Mouse (Mus musculus): ENCODE data around the gene Gtsf1l. TPM values are rescaled to one million over a fixed set of nuclear protein-coding genes. Genes with fewer than 3 reads are reported as not detected.
A peak's percentile ranks its signal among the peaks of the same experiment; 100 is the strongest.

The Gtsf1l gene
- 0.90 and 1.4 TPM in 2 replicates for total RNA-seq (2015)
- 0.61 TPM in 1 of 2 replicates, not detected in the other for total RNA-seq (2017)

DNA sequence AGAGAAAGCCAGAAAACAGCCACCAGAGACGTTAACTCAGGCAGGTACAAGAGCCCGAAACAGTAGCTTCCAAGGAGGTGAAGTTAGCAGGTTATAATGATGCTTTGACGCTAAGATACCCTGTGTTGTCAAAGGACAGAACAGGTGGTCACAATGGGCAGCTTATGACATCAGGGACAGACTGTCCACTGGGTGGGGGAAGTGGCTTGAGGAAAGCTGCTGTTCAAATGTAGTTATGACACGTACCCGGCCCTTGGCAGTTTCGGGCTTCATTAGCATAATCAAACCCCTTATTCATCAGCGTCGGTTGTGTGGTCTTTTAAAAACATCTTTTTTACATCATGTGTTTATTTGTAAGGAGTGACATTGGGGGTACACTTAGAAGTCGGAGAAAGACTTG, at the start of gene Gtsf1l:
Gene Gtsf1l, minus strand, starts transcription at position 128 of the 400 bp plus-strand sequence.
- ATAC-seq (replicated peaks; ENCODE audit: poor library complexity): no peak

DNA sequence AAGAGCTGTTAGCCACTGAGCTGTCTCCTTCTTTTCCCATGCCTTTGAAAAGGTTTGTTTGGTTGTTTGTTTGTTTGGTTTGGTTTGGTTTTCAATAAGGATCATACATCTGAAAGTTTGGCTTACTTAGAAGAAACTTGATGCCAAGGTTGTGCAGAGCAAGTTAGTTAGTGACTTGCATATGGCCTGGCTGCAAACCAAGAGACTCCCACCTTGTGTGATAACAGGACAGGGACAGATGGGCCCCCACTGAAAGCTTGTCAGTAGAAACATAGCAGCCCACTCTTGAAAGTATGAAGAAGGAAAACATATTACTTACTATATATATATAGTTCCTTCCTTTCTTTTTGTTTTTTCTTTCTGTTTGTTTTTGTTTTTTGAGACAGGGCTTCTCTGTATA, 49.3 kb upstream of the Gtsf1l start:
- ATAC-seq (replicated peaks; ENCODE audit: poor library complexity): no peak

DNA sequence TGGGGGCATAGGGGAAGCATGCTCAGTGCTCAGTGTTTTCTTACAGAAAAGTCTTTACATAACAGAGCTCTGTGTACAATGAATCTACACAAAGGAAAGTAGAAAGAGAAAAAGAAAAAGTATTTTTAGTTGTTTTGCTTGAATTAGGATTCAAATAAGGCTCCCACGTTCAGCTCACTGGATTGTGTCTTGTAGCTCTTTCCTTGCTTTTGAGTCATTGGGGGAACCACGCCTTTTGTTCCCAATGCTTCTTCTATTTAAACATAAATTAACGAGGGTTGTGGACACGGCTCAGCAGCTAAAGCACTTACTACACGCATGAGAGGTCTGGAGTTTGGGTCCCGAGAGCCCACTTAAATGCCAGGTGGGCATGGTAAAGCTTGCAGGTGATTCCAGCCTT, 48.3 kb upstream of the Gtsf1l start:
- ATAC-seq (replicated peaks; ENCODE audit: poor library complexity): no peak

DNA sequence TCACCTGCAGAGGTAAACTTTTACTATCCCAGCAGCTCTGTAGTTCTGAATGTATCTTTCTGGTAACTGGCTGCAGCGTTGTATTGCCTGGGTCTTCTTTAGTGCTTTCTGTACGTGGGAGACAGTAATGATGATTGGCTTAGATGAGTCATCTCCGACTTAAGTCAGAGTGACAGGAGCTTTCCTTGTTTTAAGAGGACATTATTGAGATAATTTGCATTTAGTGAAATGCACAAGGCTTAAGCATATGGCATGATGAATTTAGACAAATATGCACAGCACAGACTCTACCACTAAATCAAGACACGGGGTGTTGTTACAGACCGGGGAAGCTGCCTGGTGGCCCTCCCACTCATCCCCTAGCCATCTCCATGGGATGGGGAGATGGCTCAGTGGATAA, 44.7 kb upstream of the Gtsf1l start:
- ATAC-seq (replicated peaks; ENCODE audit: poor library complexity): no peak

DNA sequence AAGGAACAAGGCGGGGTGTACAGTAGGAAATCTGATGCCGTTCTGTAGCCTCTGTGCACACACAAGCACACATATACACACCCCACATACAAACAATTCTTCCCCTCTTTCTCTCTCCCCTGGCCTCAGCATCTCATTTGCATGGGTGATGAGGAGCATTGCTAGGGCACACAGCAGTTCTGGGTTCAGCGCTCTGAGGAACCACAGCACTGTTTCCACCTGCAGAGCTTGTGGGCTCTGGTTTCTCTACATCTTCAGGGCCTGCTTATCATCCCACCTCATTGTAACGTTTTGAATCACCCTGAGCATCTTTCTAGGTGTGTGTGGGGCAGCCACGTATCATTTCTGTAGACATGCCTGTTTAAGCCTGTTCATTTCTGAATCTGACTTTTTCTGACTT, 43.2 kb upstream of the Gtsf1l start:
- ATAC-seq (replicated peaks; ENCODE audit: poor library complexity): no peak

DNA sequence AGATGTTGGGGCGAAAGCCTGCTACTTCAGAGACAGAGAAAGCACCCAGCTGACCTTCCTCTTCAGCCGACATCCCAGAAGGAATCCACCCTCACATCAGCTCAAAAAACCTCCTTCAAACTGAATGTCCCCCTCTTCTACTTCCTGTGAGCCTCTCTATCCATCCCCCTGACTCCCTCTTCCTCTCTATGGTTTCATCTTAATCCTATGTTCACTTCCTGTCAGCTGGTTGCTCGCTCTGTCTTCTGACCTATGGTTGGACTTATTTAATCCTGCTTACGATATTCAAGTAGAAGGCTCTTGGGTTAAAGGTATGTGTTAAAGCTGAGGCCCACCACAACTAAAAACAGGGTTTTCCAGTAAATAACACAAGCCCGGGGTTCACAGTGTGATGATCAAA, 35.8 kb upstream of the Gtsf1l start:
- ATAC-seq (replicated peaks; ENCODE audit: poor library complexity): no peak

DNA sequence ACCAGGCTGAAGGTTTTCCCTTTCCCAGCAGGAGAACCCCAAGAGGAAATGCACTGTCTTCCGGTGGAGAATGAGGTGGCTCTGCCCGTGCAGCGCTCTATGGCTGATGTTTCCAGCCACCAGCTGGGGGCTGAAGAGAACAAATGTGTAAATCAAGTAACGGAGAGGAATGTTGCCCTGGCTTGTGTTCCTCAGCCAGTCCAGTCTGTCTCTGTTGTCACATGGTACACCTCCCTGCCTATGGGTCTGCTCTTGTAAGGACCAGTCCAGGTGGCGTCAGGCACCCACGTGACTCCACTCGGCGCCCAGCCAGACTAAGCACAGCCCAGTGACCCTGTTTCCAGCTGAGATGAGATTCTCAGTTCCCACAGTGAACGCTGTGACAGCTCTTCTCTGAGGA, 34.7 kb upstream of the Gtsf1l start:
- ATAC-seq (replicated peaks; ENCODE audit: poor library complexity): peak; percentile 17; the same call in 1 of the 2 replicates

DNA sequence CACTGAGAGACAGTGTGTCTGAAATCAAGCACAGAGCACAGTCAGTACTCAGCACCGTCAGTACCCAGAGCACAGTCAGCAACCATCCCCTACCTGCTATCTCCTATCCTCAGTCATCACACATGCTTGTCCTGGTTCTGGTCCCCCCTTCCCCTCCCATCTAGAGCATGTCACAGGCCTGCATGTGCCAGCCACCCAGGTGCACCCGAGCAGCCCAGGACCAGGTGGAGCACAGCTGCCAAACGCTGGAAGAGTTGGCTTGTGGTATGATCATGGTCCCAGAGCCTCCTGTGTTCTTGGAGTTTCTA, 33.7 kb upstream of the Gtsf1l start:
- ATAC-seq (replicated peaks; ENCODE audit: poor library complexity): no peak

DNA sequence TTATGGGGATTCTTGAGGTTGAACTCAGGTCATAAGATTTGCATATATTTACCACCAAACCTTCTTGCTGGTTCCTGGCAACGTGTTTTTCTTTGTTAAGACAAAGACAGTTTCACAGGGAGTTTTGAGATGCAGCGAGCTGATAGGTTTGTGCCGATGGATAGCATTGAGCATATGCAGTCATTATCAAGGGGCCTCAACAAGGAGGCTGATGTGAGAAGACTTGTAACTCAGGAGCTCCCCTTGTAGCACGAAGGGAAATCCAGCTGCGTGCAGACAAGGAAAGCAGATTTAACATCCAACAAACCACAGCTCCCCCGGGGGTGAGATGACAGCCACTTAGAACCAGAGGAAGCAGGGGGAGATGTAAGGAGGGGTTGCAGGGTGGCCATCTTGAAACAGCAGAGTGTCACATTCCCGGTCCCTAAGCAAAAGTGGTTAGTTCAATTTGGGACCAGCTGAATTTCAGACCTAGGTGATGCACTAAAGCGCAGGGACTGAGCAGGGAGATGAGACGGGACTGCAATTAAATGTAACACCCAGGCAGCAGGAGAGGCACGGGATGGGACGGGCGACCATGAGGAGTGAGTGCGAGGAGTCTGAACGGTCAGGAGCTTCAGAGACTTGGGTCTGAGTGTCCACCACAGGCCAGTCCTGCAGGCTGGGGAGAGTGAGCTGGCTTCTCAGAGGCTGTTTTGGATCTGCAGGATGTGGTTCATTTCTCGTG, 33.1 kb upstream of the Gtsf1l start:
- no peak for ATAC-seq (replicated peaks; ENCODE audit: poor library complexity)

DNA sequence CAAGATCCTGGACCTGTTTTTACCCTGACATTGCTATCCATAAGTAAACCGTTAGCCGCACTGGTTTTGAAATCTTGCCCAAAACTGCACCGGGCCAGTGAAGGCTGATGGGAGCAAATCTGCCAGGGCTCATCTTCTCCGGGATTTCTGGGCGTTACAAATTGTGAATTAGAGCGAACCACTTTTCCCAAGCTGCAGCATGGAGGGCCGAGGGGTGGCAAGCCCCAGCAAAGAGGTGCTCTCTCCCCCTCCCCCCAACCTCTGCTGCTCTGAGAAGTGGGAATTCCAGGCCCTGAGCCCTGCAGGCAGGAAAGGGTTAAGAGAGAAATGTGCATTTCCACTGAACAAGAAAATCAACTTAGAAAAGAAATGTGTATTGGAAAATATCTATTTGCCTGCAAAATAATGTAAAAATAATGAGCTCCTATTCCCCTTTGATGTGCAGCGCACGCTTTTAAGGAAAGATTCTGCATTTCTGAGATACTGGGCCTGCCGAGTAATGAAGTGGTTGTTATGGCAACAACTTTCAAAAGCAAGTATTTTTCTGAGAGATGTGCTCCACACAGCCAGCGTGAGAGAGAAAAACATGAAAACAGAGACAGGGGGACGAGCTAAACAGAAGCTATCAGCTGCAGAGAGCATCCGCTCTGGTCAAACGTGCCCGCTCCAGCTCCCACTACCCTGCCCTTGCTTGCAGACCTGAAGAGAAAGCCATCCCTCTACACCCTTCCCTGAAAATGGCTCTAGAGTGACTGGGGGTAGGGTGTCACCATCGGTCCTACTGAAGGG, 24.0 kb upstream of the Gtsf1l start:
- ATAC-seq (replicated peaks; ENCODE audit: poor library complexity): no peak

DNA sequence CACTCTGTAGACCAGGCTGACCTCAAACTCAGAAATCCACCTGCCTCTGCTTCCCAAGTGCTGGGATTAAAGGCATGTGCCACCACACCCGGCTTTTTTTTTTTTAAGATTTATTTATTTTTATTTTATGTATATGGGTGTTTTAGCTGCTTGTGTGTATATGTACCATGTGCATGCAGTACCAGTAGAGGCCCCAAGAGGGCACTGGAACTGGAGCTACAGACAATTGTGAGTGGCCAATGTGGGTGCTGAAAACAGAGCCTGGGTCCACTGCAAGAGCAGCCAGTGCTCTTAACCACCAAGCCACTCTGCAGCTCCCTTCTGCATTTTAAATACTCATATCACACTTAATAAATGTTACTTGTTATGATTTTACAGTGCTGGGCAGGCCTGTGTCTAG, 23.1 kb upstream of the Gtsf1l start:
- no peak for ATAC-seq (replicated peaks; ENCODE audit: poor library complexity)

DNA sequence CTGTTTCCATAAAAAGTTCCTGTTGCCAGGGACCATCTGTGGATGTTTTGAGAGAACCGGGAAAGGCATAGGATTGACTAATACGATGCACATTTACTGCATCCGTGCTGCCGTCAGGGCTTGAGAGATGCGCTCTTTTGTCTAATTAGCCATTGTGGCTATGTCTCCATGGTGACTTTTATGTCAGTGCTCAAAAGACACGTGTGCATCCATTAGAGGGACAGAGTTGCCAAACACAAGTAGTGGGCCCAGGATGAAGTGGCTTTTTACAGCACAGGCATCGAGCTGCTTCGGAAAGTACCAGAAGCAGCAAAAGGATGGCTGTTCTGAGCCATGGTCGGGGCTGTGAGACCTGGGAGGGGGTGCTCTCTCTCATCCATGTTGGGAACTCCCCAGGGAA, 20.7 kb upstream of the Gtsf1l start:
- ATAC-seq (replicated peaks; ENCODE audit: poor library complexity): no peak

DNA sequence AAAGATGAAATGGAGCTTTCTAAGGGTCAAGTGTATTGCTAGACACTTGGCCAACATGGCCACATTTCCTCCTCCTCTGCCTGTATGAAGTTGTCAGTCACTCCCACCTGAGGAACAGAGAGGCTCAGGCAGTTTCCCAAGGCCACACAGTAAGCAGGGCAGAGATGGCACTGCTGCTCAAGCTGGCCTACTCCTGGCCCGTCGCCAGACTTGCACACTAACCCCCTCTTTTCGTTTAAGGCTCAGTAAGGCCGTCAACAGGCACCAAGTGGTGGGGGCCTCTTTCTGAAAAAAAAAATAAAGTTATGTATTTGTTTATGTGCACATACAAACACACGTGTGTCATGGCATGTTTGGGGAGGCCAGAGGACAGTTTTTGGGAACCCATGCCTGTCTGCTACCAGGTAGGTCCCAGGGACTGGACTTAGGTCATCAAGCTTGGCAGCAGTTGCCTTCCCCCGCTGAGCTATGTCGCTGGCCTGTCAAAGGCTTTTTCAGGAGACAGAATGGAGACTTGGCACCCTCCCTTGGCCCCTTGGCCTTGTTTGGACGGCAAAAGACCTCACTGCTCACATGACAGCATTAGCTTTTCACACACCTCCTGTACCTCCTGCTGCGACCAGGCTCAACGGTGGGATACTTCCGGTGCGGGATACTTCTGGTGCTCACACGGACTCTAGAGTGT, 16.6 kb upstream of the Gtsf1l start:
- no peak for ATAC-seq (replicated peaks; ENCODE audit: poor library complexity)

DNA sequence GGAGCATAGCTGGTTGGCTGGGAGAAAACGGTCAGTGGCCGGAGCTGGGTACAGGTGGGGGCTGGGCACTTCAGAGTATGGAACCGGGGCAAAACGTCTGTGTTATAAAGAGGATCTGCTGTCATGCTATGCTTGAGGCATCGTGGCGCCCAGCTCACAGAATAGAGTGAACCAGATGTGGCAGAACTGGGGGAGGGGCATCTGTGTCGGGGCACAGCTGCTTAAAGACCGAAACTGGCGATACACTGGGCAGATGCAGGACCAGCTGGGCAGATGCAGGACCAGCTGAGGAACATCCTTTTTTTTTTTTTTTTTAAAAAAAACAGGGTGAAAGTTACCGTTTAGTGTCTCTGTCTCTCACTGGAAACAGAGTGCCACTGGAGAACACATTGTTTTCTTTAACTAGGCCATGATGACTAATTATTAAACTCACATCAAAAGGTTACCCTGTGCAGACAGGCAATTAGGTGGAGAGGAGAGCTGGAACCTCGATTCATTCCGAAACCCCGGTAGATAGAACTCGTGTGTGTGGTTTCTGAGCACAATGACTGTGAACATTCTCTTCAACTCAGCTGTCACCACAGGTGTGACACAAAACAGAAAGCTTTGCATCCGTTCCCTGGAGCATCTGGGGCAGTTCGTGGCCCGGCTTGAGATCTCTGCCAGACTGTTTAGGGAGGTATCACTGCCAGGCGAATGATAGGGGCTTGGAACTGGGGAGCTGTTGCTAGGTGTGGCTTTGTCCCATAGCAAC, 15.4 kb upstream of the Gtsf1l start:
- ATAC-seq (replicated peaks; ENCODE audit: poor library complexity): no peak

DNA sequence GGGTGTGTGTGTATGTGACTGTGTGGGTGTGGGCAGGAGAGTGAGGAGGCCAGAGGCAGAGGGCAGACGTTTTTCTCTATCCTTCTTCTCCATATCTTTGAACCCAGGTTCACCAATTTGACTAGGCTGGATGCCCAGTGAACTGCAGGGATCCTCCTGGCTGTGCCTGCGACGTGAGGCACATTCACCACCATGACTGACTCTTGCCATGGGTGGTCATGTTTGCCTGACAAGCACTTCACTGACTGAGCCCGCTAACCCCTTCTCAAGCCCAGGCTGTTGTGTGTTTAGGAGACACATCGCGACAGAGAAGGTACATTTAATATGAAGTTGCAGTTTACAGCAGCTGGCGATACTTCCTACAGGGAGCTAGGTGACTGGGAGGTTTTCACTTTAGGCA, 14.6 kb upstream of the Gtsf1l start:
- ATAC-seq (replicated peaks; ENCODE audit: poor library complexity): no peak

DNA sequence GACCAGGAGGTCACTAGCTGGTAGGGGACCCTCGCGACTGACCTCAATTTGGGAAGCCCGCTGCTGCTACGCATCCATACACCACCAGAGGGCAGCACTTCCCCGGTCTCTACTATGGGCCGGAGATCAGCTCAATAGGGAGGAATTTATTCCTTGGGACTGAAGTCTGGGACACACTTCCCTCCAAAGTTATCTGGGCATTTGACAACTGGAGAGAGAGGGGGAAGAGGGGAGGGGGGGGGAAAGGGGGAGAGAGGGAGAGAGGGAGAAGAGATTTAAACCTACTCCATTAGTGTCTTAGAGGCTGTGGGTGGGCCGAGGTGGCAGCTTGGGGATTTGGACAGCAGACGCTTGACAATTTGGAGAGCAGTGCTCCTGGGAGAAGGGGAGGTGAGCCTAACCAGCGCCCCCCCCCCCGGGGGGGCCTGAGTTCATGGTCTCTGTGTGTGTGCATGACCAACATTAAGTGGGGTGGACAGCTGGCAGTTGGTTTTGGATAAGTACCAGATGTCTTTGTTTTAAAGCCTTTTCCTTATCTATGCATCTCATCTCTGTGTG, 14.1 kb upstream of the Gtsf1l start:
- ATAC-seq (replicated peaks; ENCODE audit: poor library complexity): peak; percentile 72

DNA sequence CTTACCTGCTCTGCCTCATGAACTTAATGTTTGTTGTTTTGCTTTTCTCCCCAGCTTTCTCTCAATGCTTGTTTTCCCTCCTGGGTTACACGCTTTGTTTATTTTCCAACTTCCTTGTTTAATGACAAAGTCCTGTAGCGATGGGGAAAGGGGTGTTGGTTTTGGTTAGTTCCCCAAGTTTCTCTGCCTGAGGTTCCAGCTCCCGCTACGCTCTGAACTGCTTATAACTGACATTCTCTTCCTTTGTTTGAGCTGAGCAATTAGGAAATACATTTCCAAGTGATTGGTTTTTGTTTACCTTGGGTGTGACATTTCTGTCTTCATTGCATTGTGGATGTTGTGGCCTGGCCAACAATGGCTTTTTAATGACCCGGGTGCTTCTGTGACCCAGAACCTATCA, 12.9 kb upstream of the Gtsf1l start:
- ATAC-seq (replicated peaks; ENCODE audit: poor library complexity): peak; percentile 56

DNA sequence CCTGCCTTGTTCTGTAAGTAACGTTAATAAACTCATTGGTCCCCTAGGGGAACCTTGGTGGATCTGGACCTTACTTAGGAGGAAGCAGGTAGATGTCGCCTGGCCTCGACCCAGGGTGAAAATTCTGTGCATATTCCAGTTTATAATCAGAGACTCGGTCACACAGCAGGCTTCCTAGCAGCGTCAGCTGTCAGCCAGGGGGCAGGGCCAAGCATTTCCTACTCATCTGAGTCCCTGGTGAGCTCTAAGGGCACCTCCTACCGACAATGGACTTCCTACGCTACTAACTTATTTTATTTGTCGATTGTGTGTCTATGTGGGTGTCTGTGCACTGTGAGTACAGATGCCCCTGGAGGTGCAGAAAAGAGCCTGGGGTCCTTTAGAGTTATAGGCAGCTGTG, 12.3 kb upstream of the Gtsf1l start:
- peak; percentile 55 for ATAC-seq (replicated peaks; ENCODE audit: poor library complexity)

DNA sequence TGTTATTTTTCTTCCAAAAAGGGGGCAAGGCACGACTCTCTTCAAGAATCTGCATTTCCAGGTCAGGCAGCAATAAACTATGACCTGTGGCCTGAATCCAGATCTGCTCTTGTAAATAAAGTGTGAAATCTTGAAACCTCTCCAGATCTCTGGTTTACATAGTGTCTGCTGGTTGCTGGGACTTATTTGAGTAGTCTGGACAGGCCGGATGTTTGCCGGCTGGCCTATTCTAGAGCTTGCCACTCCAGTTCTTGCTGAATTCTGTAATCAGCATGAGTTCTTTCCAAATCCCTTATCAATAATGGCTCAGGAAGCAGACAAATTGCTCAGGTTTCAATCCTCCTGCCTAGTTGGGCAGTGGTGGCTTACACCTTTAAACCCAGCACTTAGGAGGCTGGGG, 8.1 kb upstream of the Gtsf1l start:
- no peak for ATAC-seq (replicated peaks; ENCODE audit: poor library complexity)

DNA sequence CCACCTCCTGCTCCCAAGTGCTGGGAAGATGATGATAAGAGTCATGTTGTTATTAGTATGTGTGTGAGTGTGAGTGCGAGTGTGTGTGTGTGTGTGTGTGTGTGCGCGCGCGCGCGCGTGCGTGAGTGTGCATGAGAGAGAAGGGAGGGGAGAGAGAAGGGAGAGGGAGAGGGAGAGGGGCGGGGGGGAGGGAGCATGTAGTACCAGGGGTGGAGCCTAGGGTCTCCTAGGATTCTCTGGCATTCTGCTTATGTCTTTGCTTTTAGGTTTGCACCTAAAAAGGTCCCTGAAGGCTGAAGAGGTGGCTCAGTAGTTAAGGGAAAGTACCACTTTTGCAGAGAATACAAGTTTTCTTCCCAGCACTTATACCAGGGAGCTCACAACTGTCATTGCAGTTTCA, 7.3 kb upstream of the Gtsf1l start:
- ATAC-seq (replicated peaks; ENCODE audit: poor library complexity): no peak
